Mouse (Mus musculus) ES-Bruce4 (cell line): ENCODE data around the gene Cggbp1.

Source experiments
- CTCF ChIP-seq: IDR thresholded peaks from one replicate; pipeline ENCODE4 v1.8.1; 2011; ENCODE audit warnings: low read depth, low read length
- EP300 ChIP-seq: IDR thresholded peaks from 2 replicates; pipeline ENCODE4 v1.6.1; 2011; ENCODE audit warnings: low read depth, low read length; ENCODE audit not compliant: insufficient read depth
- POLR2A ChIP-seq: IDR thresholded peaks from one replicate; pipeline ENCODE4 v1.8.1; 2011; ENCODE audit warnings: low read length; ENCODE audit not compliant: insufficient read depth

DNA sequence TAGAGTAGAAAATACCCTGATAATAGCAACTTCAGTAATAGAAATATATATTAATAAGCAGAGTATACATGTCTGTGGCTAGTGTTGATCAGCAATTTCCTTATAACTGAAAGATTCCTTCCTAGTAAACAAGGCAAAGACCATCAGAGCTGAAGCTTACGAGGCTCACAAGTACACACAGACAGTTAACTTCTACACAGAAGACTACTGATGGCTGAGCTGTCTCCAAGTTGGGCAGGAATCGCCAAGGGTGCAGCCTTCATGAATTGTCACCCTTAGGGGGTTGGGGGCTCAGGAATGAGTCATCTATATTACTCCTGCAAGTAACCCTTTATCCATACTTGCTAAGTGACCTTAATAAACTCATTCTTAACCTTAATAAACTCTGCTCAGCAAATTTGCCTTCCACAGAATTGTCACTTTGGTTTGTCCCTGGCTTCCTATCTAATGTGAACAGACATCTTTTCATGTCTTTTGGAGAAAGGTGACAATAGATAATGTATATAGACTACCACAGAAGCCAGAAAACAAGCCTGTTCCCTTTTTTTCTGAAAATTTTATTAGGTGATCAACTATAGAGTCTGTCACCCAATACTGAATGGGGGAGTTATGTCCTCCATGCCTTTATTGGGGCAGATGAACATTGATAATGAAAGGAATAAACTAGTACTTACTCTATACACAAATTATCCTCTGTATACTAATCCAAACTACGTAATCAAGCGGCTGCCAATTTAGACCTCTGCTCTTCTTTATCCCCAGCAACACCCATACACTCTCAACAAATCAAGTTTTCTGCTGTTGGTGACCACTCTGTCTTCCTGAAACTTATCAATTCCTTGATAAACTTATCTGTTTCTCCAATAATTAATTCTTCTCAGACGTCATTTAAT is 10.1 kb upstream of the Cggbp1 start:
- TF ChIP-seq POLR2A (no peak), CTCF (no peak), EP300 (no peak)
